Mouse (Mus musculus) Patski (cell line): ENCODE results near the gene Papolb. TPM values are rescaled to one million over a fixed set of nuclear protein-coding genes. Genes with fewer than 3 reads are reported as not detected.

Source experiments
- ATAC-seq: fragments of 100-300 bp; one replicate; pipeline ENCODE4 v1.8.0; 2021
- CTCF ChIA-PET: fragments of 350-600 bp; sonication (Branson Sonifier 250); formaldehyde crosslinking; loops from one replicate; lab custom pipeline; 2022; ENCODE audit warnings: inconsistent platforms; lab: Charles Lee
- POLR2A ChIA-PET: fragments of 350-600 bp; sonication (Branson Sonifier 250); formaldehyde crosslinking; loops from one replicate; lab custom pipeline; 2022; ENCODE audit warnings: antibody characterized with exemption, inconsistent platforms; lab: Charles Lee
- DNase-seq: peaks from one replicate; pipeline ENCODE4 v3.0.0-alpha.2; 2011; ENCODE audit warnings: low read depth, low spot score
- H3K27me3 ChIP-seq: fragments of 371-371 bp; one replicate; pipeline ENCODE4 v1.5.1; 2021
- CTCF ChIP-seq: fragments of 100-300 bp; IDR thresholded peaks from one replicate; pipeline ENCODE4 v1.5.1; 2021
- in situ Hi-C: fragments of 300-500 bp; cut with MboI; formaldehyde crosslinking; loops from 3 replicates; pipeline ENCODE4 v1.11.1; 2018; ENCODE audit warnings: low pct_unique_long_range_greater_than_20kb, mixed read lengths
- polyA plus RNA-seq: library from polyadenylated mRNA; unstranded; gene quantifications from one replicate; pipeline ENCODE4 v1.2.3, GENCODE M21; 2021

Gene Papolb
- polyA plus RNA-seq, 1 experiment from 2014 or later, result 0.04 TPM

DNA sequence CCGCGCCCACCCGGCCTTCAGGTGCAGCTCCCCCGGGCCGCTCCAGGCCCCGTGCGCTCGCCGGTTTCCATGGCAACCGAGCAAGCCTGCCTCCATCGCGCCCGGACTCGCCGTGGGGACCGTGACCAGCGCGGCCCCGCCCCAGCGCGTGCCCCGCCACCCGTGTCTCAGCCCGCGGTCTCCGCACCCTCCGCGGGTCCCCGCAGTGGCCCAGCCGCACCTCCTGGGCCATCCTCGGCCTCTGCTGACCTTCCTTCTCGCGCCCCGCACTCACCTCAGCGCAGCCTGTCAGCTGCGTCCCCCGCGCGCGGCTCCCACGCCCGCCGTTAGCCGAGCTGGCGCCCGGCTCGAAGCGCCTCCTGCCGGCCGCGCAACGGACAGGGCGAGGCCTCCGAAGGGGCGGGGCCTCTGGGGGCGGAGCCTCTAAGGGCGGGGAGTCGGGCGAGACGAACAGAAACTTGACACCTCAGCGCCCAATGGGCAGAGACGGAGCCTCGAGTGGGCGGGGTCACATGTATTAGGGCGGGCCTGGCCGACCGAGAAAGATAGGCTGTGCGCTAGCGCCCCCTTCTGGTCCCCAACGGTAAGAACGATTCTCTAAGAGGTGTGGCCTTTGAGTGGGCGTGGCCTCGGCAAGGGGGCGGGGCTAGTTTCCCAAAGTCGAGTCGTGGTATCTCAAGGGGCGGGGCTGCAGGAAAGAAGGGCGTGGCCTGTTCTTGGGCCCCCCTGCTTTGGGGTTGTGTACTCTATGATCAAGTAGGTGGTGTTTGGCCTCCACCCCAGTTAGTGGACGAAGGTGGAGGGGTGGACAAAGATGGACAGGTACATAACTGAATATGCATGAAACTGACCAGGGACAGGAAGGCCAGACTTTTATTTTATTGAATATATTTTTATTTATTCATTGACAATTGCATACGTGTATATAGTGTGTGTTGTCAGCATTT is 21.1 kb upstream of the Papolb start, which contains the start of gene Radil:
TSS of gene Radil (minus strand) at position 393 of the 947 bp plus-strand sequence.
- no peaks in the 10 kb centered on the region for H3K27me3 ChIP-seq
- ChIA-PET CTCF (interaction anchor here (0.7 to 4.2 kb wide), 13 partner anchors 13 to 99 kb away, joined by 3 to 34 read pairs (median 4); no protein-coding TSS in a partner anchor), POLR2A (interaction anchor here (0.9 to 1.4 kb wide), 3 partner anchors 41 to 110 kb away, joined by 3 to 5 read pairs (median 4); no protein-coding TSS in a partner anchor)
- peak; percentile 90 for DNase-seq
- TF ChIP-seq CTCF, result peak; percentile 100
- in situ Hi-C loops, result no loop called here
- ATAC-seq, result peak; percentile 92

DNA sequence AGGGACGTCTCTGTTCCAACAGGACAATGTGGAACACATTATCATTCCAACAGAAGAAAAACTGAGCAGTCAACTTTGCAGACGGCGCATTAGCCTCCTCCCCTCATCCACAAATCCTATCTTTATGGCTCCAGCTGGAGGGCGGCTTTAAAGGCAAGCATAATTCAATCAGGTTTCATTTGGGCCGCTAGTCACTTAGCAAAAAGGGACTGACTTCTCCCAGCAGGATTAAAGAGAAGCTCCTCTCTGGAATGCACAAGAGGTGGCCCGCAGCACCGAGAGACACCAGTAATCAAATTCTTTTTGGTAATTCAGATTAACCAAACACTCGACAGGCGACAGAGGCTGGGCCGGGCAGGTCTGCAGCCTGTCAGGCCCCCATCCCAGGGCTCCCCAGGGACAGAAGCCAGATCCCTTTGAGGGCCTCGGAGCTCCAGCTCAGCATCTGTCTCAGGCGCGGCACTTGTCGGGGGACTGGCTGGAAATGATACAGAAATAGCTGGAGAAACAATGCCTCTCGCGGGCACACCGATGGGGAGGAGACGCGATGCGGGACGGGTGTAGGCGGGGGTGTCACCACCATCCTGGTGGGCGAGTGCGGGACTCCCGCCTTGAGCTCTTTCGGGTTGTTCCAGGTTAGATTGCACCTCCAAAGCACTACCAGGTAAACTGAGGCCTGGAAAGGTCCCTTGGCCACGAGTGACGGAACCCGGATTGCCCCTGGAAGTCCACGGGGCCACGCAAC is 20.3 kb upstream of the Papolb start:
- in situ Hi-C loops, result loop anchor here (5.0 to 10.0 kb wide), 2 partner anchors 48 to 65 kb away; no protein-coding TSS in a partner anchor
- no peak for TF ChIP-seq CTCF
- ChIA-PET CTCF (interaction anchor here (0.6 to 4.2 kb wide), 14 partner anchors 13 to 100 kb away, joined by 3 to 34 read pairs (median 4); no protein-coding TSS in a partner anchor), POLR2A (interaction anchor here (0.9 to 1.4 kb wide), 3 partner anchors 41 to 109 kb away, joined by 3 to 5 read pairs (median 4); no protein-coding TSS in a partner anchor)
- ATAC-seq, result no peak
- no peaks in the 10 kb centered on the region for H3K27me3 ChIP-seq
- no peak for DNase-seq

DNA sequence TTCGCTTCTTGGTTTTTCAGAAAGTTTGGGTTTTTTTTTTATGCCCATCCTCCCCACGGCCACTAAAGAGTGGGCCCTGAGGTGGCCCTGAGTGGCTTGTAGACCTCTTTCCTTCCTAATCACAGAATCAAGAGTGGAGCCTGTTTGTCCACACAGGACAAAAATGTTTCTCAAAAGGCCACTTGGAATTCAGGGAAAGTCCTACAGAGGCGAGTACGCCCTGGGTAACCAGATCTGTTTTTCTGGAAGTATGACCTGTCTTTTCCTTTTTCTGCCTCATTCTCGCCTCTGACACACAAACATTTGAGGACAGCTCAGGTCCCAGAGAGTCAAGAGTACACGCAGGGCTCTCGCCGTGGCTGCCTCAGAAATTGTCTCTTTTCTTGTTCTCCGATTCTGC is 19.6 kb upstream of the Papolb start:
- H3K27me3 ChIP-seq, result no peaks in the 10 kb centered on the region
- CTCF ChIA-PET, result interaction anchor here (4.2 kb wide), 1 partner anchor 45 kb away, joined by 34 read pairs; no protein-coding TSS in a partner anchor
- no peak for ATAC-seq
- no peak for DNase-seq
- POLR2A ChIA-PET, result interaction anchor here (0.6 to 1.4 kb wide), 3 partner anchors 10 to 181 kb away, joined by 3 to 4 read pairs (median 4); no protein-coding TSS in a partner anchor
- TF ChIP-seq CTCF, result no peak
- in situ Hi-C loops, result loop anchor here (5.0 to 10.0 kb wide), 2 partner anchors 47 to 65 kb away; no protein-coding TSS in a partner anchor

DNA sequence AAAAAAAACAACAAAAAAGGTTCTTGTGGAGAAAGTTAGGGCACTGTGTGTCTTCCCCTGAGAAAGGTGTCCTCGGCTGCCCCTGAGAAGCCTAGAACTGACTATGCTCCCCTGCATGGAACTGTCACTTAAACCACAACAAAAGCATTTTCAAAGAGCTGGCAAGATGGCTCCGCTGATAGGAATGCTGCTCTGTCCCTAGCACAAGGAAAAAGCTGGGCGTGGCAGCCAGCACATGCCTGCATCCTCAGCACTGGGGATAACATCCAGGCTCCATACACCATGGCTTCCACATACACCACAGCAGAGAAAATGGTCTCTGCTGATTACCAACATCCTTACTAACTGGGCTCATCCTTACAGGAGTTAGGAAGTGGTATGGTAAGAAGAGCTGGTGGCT is 17.2 kb upstream of the Papolb start:
- CTCF ChIA-PET, result interaction anchor here (2.0 kb wide), 1 partner anchor 42 kb away, joined by 6 read pairs; no protein-coding TSS in a partner anchor
- in situ Hi-C loops, result loop anchor here (5.0 to 10.0 kb wide), 2 partner anchors 45 to 62 kb away; no protein-coding TSS in a partner anchor
- H3K27me3 ChIP-seq, result no peaks in the 10 kb centered on the region
- ATAC-seq (no peak), DNase-seq (no peak)
- POLR2A ChIA-PET, result no interaction called here
- no peak for TF ChIP-seq CTCF

DNA sequence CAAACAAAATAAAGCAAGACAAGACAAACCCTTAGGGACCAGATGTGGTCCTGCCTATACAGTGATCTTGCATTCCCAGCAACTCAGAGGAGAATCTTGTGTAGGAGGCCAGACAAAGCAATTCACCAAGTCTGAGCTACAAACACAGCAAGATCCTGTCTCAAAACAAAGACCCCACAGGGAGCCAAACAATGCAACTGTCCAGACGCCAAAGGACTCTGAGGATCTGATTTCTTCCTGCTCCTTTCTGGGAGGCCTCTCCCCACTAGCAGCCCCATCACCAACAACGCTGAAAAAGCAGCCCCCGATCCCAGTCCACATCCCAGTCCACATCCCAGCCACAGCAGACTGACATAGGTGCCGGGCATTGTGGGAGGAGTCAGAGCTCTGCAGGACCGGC is 16.5 kb upstream of the Papolb start:
- no peak for DNase-seq
- in situ Hi-C loops, result loop anchor here (5.0 to 10.0 kb wide), 2 partner anchors 44 to 62 kb away; no protein-coding TSS in a partner anchor
- POLR2A ChIA-PET, result no interaction called here
- no peaks in the 10 kb centered on the region for H3K27me3 ChIP-seq
- no peak for TF ChIP-seq CTCF
- no peak for ATAC-seq
- CTCF ChIA-PET, result interaction anchor here (0.9 to 2.0 kb wide), 2 partner anchors 11 to 41 kb away, joined by 3 to 6 read pairs; no protein-coding TSS in a partner anchor

DNA sequence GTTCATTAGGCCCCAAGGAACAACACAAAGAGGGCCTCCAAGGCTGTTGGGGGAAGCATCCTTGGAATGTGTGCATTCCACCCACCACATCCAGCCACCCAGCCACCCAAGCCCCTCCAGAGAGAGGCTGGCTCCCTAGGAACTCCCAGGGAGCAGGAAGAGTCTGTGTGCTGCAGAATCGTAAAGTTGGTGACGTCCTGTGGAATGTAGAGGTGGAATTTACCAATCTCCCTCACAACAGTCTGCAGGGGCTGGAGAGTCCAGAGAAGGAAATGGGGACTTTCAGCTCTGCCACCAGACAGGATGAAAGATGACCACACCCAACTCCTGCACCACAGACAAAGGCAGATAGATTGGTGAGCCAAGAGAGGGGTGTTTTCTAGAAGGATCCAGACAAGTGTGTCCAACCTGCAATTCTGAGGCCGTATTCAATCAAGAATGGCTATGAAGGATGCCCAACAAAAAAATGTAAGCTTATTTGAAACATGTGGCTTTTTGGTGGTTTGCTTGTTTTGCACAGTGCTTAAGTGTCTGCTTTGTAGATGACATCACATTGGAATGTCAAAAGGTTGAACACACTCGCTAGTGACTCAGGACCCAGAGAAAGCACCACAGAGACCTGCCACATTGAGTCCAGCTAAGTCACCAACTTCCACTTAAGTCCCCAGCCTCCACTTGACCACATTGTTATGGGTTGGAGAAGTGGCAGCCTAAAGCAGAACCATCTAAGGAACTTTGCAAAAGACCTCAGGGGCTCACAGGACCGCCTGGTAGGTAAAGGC is 15.3 kb upstream of the Papolb start:
- in situ Hi-C loops, result loop anchor here (5.0 to 10.0 kb wide), 2 partner anchors 43 to 60 kb away; no protein-coding TSS in a partner anchor
- no peaks in the 10 kb centered on the region for H3K27me3 ChIP-seq
- CTCF ChIA-PET, result interaction anchor here (1.2 kb wide), 1 partner anchor 23 kb away, joined by 3 read pairs; no protein-coding TSS in a partner anchor
- DNase-seq, result no peak
- POLR2A ChIA-PET, result no interaction called here
- TF ChIP-seq CTCF, result no peak
- ATAC-seq, result peak; percentile 27

DNA sequence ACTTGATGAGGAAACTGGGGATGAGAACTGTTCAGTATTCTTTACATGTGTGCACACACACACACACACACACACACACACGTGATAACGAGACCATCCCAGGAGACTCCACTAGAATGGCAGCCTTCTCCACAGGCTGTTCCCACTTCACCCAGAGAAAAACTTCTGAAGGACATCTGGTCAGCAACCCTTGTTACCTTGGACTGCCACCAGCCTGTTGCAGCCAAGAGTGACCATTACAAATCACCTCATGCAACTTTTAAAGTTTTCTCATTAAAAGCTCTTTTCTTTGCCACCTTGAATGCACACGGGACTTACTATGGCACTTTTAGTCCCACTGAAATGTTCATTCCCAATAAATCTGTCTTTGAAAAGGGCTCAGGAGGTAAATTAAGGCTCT is 7.4 kb upstream of the Papolb start:
- ATAC-seq (no peak), DNase-seq (no peak)
- TF ChIP-seq CTCF, result no peak
- no peaks in the 10 kb centered on the region for H3K27me3 ChIP-seq
- in situ Hi-C loops, result no loop called here
- POLR2A ChIA-PET, result interaction anchor here (0.7 kb wide), 1 partner anchor 358 kb away, joined by 3 read pairs; no protein-coding TSS in a partner anchor
- CTCF ChIA-PET, result interaction anchor here (1.4 to 2.5 kb wide), 2 partner anchors 14 to 35 kb away, joined by 6 to 7 read pairs; partner anchors contain the start of gene Radil

DNA sequence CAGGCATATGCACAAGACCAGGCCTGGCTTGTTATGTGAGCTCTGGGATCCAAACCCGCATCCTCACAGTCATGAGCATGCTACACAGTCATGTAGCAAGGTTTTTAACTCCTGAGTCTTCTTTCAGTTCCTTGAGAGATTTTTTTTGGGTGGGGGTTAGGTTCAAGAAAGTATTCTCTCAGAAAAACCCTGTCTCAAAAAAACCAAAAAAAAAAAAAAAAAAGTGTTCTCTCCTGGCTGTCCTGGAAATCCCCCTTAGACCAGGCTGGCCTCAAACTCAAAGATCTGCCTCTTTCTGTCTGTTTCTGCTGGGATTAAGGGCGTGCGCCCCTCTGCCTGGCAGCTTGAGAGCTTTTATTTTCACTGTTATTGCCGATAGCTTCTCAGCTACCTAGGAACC is 5.5 kb upstream of the Papolb start:
- DNase-seq (no peak), ATAC-seq (no peak)
- ChIA-PET CTCF (interaction anchor here (0.9 to 1.4 kb wide), 2 partner anchors 11 to 14 kb away, joined by 3 to 6 read pairs; no protein-coding TSS in a partner anchor), POLR2A (no interaction called here)
- in situ Hi-C loops, result no loop called here
- no peak for TF ChIP-seq CTCF
- H3K27me3 ChIP-seq, result no peaks in the 10 kb centered on the region
